Mouse (Mus musculus): ENCODE measurements around the gene Sec24c.
"Not testable (repeated sequence)": the region's sequence is repeated elsewhere in the genome, so short reads cannot be mapped to it uniquely, and the experiment has no call there.

Sec24c gene

GRCm38 (mm10) chr14:20694884-20695760 is 21.0 kb downstream of the Sec24c start, which contains the start of gene Fut11:
Fut11 (plus strand) TSS chr14:20694968.
- ATAC-seq (ENCODE audit: insufficient number of reproducible peaks, low FRiP score, low TSS enrichment), result peak; percentile 81

- ATAC-seq (ENCODE audit: insufficient number of reproducible peaks, low FRiP score, low TSS enrichment), result no peak
Observed at GRCm38 (mm10) chr14:20695761-20696520, 21.8 kb downstream of the Sec24c start.

- no peak for ATAC-seq (ENCODE audit: insufficient number of reproducible peaks, low FRiP score, low TSS enrichment)
Observed at GRCm38 (mm10) chr14:20696986-20697385, 22.9 kb downstream of the Sec24c start.

- ATAC-seq (ENCODE audit: insufficient number of reproducible peaks, low FRiP score, low TSS enrichment), result no peak
Observed at GRCm38 (mm10) chr14:20698515-20698914, 24.4 kb downstream of the Sec24c start.

GRCm38 (mm10) chr14:20700362-20700761 is 26.3 kb downstream of the Sec24c start:
- no peak for ATAC-seq (ENCODE audit: insufficient number of reproducible peaks, low FRiP score, low TSS enrichment)

- no peak for ATAC-seq (ENCODE audit: insufficient number of reproducible peaks, low FRiP score, low TSS enrichment)
Observed at GRCm38 (mm10) chr14:20701554-20701953, 27.4 kb downstream of the Sec24c start.

- ATAC-seq (ENCODE audit: insufficient number of reproducible peaks, low FRiP score, low TSS enrichment), result no peak
Observed at GRCm38 (mm10) chr14:20702096-20702740, 28.1 kb downstream of the Sec24c start.

GRCm38 (mm10) chr14:20702741-20703381 is 28.8 kb downstream of the Sec24c start, which contains the start of gene Chchd1:
Chchd1 (plus strand) TSS chr14:20703006.
- ATAC-seq (ENCODE audit: insufficient number of reproducible peaks, low FRiP score, low TSS enrichment), result peak; percentile 60

GRCm38 (mm10) chr14:20703461-20703860 is 29.4 kb downstream of the Sec24c start:
- ATAC-seq (ENCODE audit: insufficient number of reproducible peaks, low FRiP score, low TSS enrichment), result not testable (repeated sequence)

- peak; percentile 95 for ATAC-seq (ENCODE audit: insufficient number of reproducible peaks, low FRiP score, low TSS enrichment)
Observed at GRCm38 (mm10) chr14:20707201-20708190, 33.4 kb downstream of the Sec24c start, which contains the start of gene Zswim8. Zswim8 (plus strand) TSS chr14:20707552.

GRCm38 (mm10) chr14:20708239-20708638 is 34.1 kb downstream of the Sec24c start:
- ATAC-seq (ENCODE audit: insufficient number of reproducible peaks, low FRiP score, low TSS enrichment), result no peak

- ATAC-seq (ENCODE audit: insufficient number of reproducible peaks, low FRiP score, low TSS enrichment), result no peak
Observed at GRCm38 (mm10) chr14:20713832-20714231, 39.7 kb downstream of the Sec24c start.

- no peak for ATAC-seq (ENCODE audit: insufficient number of reproducible peaks, low FRiP score, low TSS enrichment)
Observed at GRCm38 (mm10) chr14:20718443-20718842, 44.3 kb downstream of the Sec24c start.

GRCm38 (mm10) chr14:20719767-20720166 is 45.7 kb downstream of the Sec24c start:
- no peak for ATAC-seq (ENCODE audit: insufficient number of reproducible peaks, low FRiP score, low TSS enrichment)

- no peak for ATAC-seq (ENCODE audit: insufficient number of reproducible peaks, low FRiP score, low TSS enrichment)
Observed at GRCm38 (mm10) chr14:20721371-20721770, 47.3 kb downstream of the Sec24c start.

GRCm38 (mm10) chr14:20723006-20723405 is 48.9 kb downstream of the Sec24c start:
- no peak for ATAC-seq (ENCODE audit: insufficient number of reproducible peaks, low FRiP score, low TSS enrichment)

GRCm38 (mm10) chr14:20724043-20724442 is 49.9 kb downstream of the Sec24c start:
- ATAC-seq (ENCODE audit: insufficient number of reproducible peaks, low FRiP score, low TSS enrichment), result 0 out of 2 replicates have a peak, but pooled peaks have one; percentile 24

GRCm38 (mm10) chr14:20725660-20726339 is 51.7 kb downstream of the Sec24c start:
- no peak for ATAC-seq (ENCODE audit: insufficient number of reproducible peaks, low FRiP score, low TSS enrichment)

Data from cerebellum, adult (tissue).